Comparison of ENCODE assay signal across 5 mouse cellular contexts in genomic region chr16:51002876-51003275, GRCm38 (mm10).
"Had no signal": no experiment of that assay in that cellular context is flagged by ENCODE, and none has a peak within 500 bp of the region (broad histone marks: within the 10 kb centered on the region; RNA-seq: fewer than 3 reads in every experiment).

No protein-coding gene starts in this region.

- DNase-seq: kidney, adult 9 months; lung, adult 2 months; lung, postnatal 36 days; right cerebral cortex, postnatal 14 days; thymus, postnatal 36 days had no signal
